Mouse (Mus musculus): Measurements from ENCODE around the gene Btbd9.

- no peak for TF ChIP-seq CTCF (IDR thresholded peaks at IDR 0.05; ENCODE audit: low read depth)
- TF ChIP-seq EP300 (IDR thresholded peaks at IDR 0.05; ENCODE audit: low read depth): no peak
These were observed 240.0 kb downstream of the Btbd9 start for GRCm38 (mm10) chr17:30336280-30336679.

Data from heart, postnatal 0 days (tissue).